Mouse (Mus musculus) embryonic fibroblast, embryonic 13.5 days (primary cell): ENCODE data around the gene Defb20.

Experiments
- CTCF ChIP-seq: IDR thresholded peaks from 2 replicates; pipeline ENCODE4 v1.5.1; 2011; ENCODE audit warnings: mild to moderate bottlenecking, control low read depth, low read length, moderate library complexity, borderline replicate concordance; ENCODE audit not compliant: insufficient read depth
- POLR2A ChIP-seq: IDR thresholded peaks from 2 replicates; pipeline ENCODE4 v1.6.1; 2011; ENCODE audit warnings: low read depth, mild to moderate bottlenecking, control low read depth, low read length, moderate library complexity

DNA sequence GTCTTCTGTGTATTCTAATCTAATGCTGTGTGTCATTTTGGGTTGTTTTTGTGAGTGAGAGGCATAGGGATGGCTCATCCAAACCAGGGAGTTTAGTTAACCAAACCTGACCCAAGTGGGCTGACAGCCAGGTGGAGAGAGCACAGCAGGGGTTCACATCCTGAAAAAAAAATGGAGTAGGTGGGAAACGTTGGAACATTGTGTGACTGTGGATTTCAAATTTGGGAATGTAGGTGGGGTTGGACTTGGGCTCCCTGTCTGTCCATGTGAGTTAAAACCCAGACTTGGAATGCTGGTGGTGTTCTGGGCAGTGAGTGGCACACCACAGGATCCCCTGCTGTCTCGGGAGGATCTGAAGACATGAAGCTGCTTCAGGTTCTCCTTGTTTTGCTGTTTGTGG, at the start of gene Defb20:
- no peak for TF ChIP-seq CTCF
- TF ChIP-seq POLR2A, result no peak
